Mouse (Mus musculus) layer of hippocampus, adult 18-20 months (tissue): ENCODE measurements around the gene Grin2c. TPM values are rescaled to one million over a fixed set of nuclear protein-coding genes. Genes with fewer than 3 reads are reported as not detected.

Experiments
- DNase-seq, 2 experiments: peaks; one replicate each; pipeline ENCODE4 v3.0.0; 2022; ENCODE audit warnings: low spot score in 2 of 2
- long read RNA-seq: library from polyadenylated mRNA; stranded (forward); transcript quantifications from one replicate; pipeline ENCODE4 v2.0.0, GENCODE M21; 2021
- total RNA-seq, 2 experiments: library from RNA; stranded (reverse); gene quantifications; 2 replicates each; pipeline ENCODE4 v1.2.3; 2021

Gene Grin2c
- total RNA-seq, result 10 to 100 TPM; 43.3 to 44.8 TPM
- long read RNA-seq, partial matches to known transcripts, result 17 of 115 reads
- long read RNA-seq, other reads (novel, unspliced or antisense), result 98 of 115 reads

- DNase-seq, result no peak
Measured at GRCm38 (mm10) chr11:115267061-115267883, at the start of gene Grin2c. Gene Grin2c, minus strand, starts transcription at chr11:115267243.

- DNase-seq, result no peak
Measured at GRCm38 (mm10) chr11:115314249-115314648, 47.2 kb upstream of the Grin2c start.

GRCm38 (mm10) chr11:115308781-115309180 is 41.7 kb upstream of the Grin2c start:
- DNase-seq, result no peak

GRCm38 (mm10) chr11:115306863-115307262 is 39.8 kb upstream of the Grin2c start, which contains the start of gene Otop2:
Gene Otop2, plus strand, starts transcription at chr11:115307163.
- DNase-seq, result no peak

GRCm38 (mm10) chr11:115303167-115303566 is 36.1 kb upstream of the Grin2c start:
- DNase-seq, result no peak

GRCm38 (mm10) chr11:115301351-115301750 is 34.3 kb upstream of the Grin2c start:
- no peak for DNase-seq

GRCm38 (mm10) chr11:115300745-115301144 is 33.7 kb upstream of the Grin2c start:
- no peak for DNase-seq

- no peak for DNase-seq
Measured at GRCm38 (mm10) chr11:115298160-115298559, 31.1 kb upstream of the Grin2c start.

GRCm38 (mm10) chr11:115297214-115297826 is 30.3 kb upstream of the Grin2c start, which contains the start of gene Fads6:
Gene Fads6, minus strand, starts transcription at chr11:115297663.
- peak; percentile 61 to 77 for DNase-seq

- DNase-seq, result no peak
Measured at GRCm38 (mm10) chr11:115296471-115297210, 29.6 kb upstream of the Grin2c start.

GRCm38 (mm10) chr11:115295939-115296338 is 28.9 kb upstream of the Grin2c start:
- DNase-seq, result no peak

GRCm38 (mm10) chr11:115292631-115293375 is 25.8 kb upstream of the Grin2c start:
- no peak for DNase-seq

- no peak for DNase-seq
Measured at GRCm38 (mm10) chr11:115291503-115291902, 24.5 kb upstream of the Grin2c start.

- no peak for DNase-seq
Measured at GRCm38 (mm10) chr11:115290919-115291318, 23.9 kb upstream of the Grin2c start.

- DNase-seq, result no peak
Measured at GRCm38 (mm10) chr11:115290314-115290713, 23.3 kb upstream of the Grin2c start.

GRCm38 (mm10) chr11:115289885-115290284 is 22.8 kb upstream of the Grin2c start:
- no peak for DNase-seq

GRCm38 (mm10) chr11:115288305-115288704 is 21.3 kb upstream of the Grin2c start:
- DNase-seq, result no peak

- DNase-seq, result no peak
Measured at GRCm38 (mm10) chr11:115287386-115287785, 20.3 kb upstream of the Grin2c start.

GRCm38 (mm10) chr11:115286201-115286993 is 19.4 kb upstream of the Grin2c start:
- DNase-seq, result peak in 1 of 2 experiments; percentile 40

GRCm38 (mm10) chr11:115285282-115285681 is 18.2 kb upstream of the Grin2c start:
- no peak for DNase-seq
